Comparison of ENCODE assay signal across 10 mouse cellular contexts in genomic region chr6:86086851-86087571, GRCm38 (mm10). TPM values are rescaled to one million over a fixed set of nuclear protein-coding genes. Genes with fewer than 3 reads are reported as not detected.
DNase-seq lines count a peak whose midpoint lies in the region; ATAC-seq and TF ChIP-seq lines count a peak whose summit lies in the region.
"Had no signal": no experiment of that assay in that cellular context is flagged by ENCODE, and none has a peak within 500 bp of the region (broad histone marks: within the 10 kb centered on the region; RNA-seq: fewer than 3 reads in every experiment).

No protein-coding gene starts in this region.

- no peaks in the 10 kb centered on the region for H3K36me3 ChIP-seq in kidney, adult 2 months (ENCODE audit: control insufficient read depth, insufficient read depth, low read length)
- peaks cover 13% of the 10 kb centered on the region for H3K36me3 ChIP-seq in hindbrain, embryonic 15.5 days
- peaks cover 13% of the 10 kb centered on the region; the same call in 1 of the 2 replicates for H3K36me3 ChIP-seq in midbrain, embryonic 15.5 days (replicated peaks)
- H3K36me3 ChIP-seq: heart, embryonic 15.5 days had no signal

- no peak overlapping the region for H3K4me3 ChIP-seq in kidney, adult 2 months (ENCODE audit: insufficient read depth, low read depth, low read length)
- H3K4me3 ChIP-seq in hindbrain, embryonic 15.5 days, result no peak overlapping the region
- no peak overlapping the region for H3K4me3 ChIP-seq in midbrain, embryonic 15.5 days
- H3K4me3 ChIP-seq: heart, embryonic 15.5 days; megakaryocyte, embryonic 14.5 days had no signal

- no peak overlapping the region for H3K27ac ChIP-seq in kidney, adult 2 months (ENCODE audit: insufficient read depth, low read depth, low read length)
- H3K27ac ChIP-seq in hindbrain, embryonic 15.5 days (replicated peaks), result peak overlapping the region; percentile 67
- peak overlapping the region; percentile 18; the same call in 1 of the 2 replicates for H3K27ac ChIP-seq in midbrain, embryonic 15.5 days
- H3K27ac ChIP-seq: heart, embryonic 15.5 days had no signal

- 0 out of 2 replicates have a peak, but pooled peaks have one; percentile 43 for ATAC-seq in hindbrain, embryonic 15.5 days (ENCODE audit: low FRiP score, low read depth)
- no peak; the same call in 1 of the 2 replicates for ATAC-seq in midbrain, embryonic 15.5 days (replicated peaks)

- H3K9me3 ChIP-seq in hindbrain, embryonic 15.5 days, result no peaks in the 10 kb centered on the region
- H3K9me3 ChIP-seq in midbrain, embryonic 15.5 days, result no peaks in the 10 kb centered on the region
- H3K9me3 ChIP-seq: heart, embryonic 15.5 days; megakaryocyte, embryonic 14.5 days had no signal

- no peaks in the 10 kb centered on the region for H3K4me1 ChIP-seq in kidney, adult 2 months (ENCODE audit: control insufficient read depth, insufficient read depth, low read length)
- peaks cover 14% of the 10 kb centered on the region for H3K4me1 ChIP-seq in hindbrain, embryonic 15.5 days (replicated peaks)
- H3K4me1 ChIP-seq in midbrain, embryonic 15.5 days, result peaks cover 9% of the 10 kb centered on the region
- H3K4me1 ChIP-seq: heart, embryonic 15.5 days had no signal

- DNase-seq in kidney, postnatal 14 days, result peak; percentile 37
- DNase-seq in kidney, adult 2 months, result no peak
- DNase-seq in fibroblast of lung, adult 2 months (ENCODE audit: low read depth), result peak; percentile 40
- no peak for DNase-seq in Muller cell, postnatal 12 days (ENCODE audit: inconsistent ontology term)
- DNase-seq in thymus, adult 18-20 months, result no peak
- DNase-seq in kidney, adult 18-20 months, result no peak

- no peak overlapping the region for H3K4me2 ChIP-seq in hindbrain, embryonic 15.5 days
- no peak overlapping the region for H3K4me2 ChIP-seq in midbrain, embryonic 15.5 days
- H3K4me2 ChIP-seq: heart, embryonic 15.5 days had no signal

- no peak for TF ChIP-seq POLR2A in kidney, adult 2 months (IDR thresholded peaks at IDR 0.05; ENCODE audit: low read depth, low read length)

- 0 out of 2 replicates have a peak overlapping the region, but pooled peaks have one; percentile 0 for H3K9ac ChIP-seq in hindbrain, embryonic 15.5 days
- H3K9ac ChIP-seq in midbrain, embryonic 15.5 days, result no peak overlapping the region
- H3K9ac ChIP-seq: heart, embryonic 15.5 days had no signal

- no peaks in the 10 kb centered on the region for H3K27me3 ChIP-seq in kidney, adult 2 months (replicated peaks; ENCODE audit: control insufficient read depth, insufficient read depth, low read length)
- no peaks in the 10 kb centered on the region for H3K27me3 ChIP-seq in hindbrain, embryonic 15.5 days
- H3K27me3 ChIP-seq in midbrain, embryonic 15.5 days (replicated peaks), result no peaks in the 10 kb centered on the region
- H3K27me3 ChIP-seq: heart, embryonic 15.5 days had no signal

- WGBS in kidney, adult 2 months, result 56% methylated on average over 9 of the region's 9 CpGs
- 70% methylated on average over 9 of the region's 9 CpGs for WGBS in hindbrain, embryonic 15.5 days
- WGBS in midbrain, embryonic 15.5 days, result 75% methylated on average over 9 of the region's 9 CpGs

- TF ChIP-seq CTCF in kidney, adult 2 months (conservative IDR thresholded peaks at IDR 0.05; ENCODE audit: insufficient read depth, insufficient read length, low read depth, low read length), result no peak

RNA-seq across cellular contexts. Expression of gene Add2, which starts 58.5 kb away (rescaled TPM):
- polyA plus RNA-seq in kidney, adult 2 months (2012; rRNA removed), result 1.1 and 1.5 TPM in 2 replicates
- 142 and 149 TPM in 2 replicates for polyA plus RNA-seq in hindbrain, embryonic 15.5 days (2015; fragmentation: Nextera tagmentation; extraction: Ambion mirVana)
- polyA plus RNA-seq in midbrain, embryonic 15.5 days (2015; fragmentation: Nextera tagmentation; extraction: Ambion mirVana), result 206 and 209 TPM in 2 replicates

Comparison
In these comparisons a context has a peak if more than half of its experiments do, and no peak if none do; other contexts are left out.
1. DNase-seq: peak in kidney, postnatal 14 days (single experiment) and fibroblast of lung, adult 2 months (single experiment); none in kidney, adult 2 months (single experiment), Muller cell, postnatal 12 days (single experiment), thymus, adult 18-20 months (0 of 2) and kidney, adult 18-20 months (single experiment).
2. RNA of gene Add2, which starts 58.5 kb away (polyA plus RNA-seq): 206 to 209 TPM in midbrain, embryonic 15.5 days and 142 to 149 TPM in hindbrain, embryonic 15.5 days; 1.1 to 1.5 TPM in kidney, adult 2 months; every median in the first group is over 10 times any median in the second.